Mouse (Mus musculus) MEL (cell line): ENCODE results near the gene Acox3. TPM values are rescaled to one million over a fixed set of nuclear protein-coding genes. Genes with fewer than 3 reads are reported as not detected.

Experiments used
- DNase-seq: peaks from one replicate; pipeline ENCODE4 v3.0.0; 2011; ENCODE audit warnings: low read depth, low spot score
- H3K27ac ChIP-seq: 2 replicates; pipeline ENCODE4 v1.5.1; 2012; ENCODE audit warnings: low read depth, mild to moderate bottlenecking, control low read depth, low read length, moderate library complexity; ENCODE audit not compliant: control insufficient read depth
- H3K27me3 ChIP-seq, 2 experiments: fragments of 150-350 bp in 1 of 2; sonication (generic) in 1 of 2; 2 replicates each; pipeline ENCODE4 v1.6.1; 2012; ENCODE audit warnings: low read length in 2 of 2, mild to moderate bottlenecking in 2 of 2, improper control_type of control experiment in 1 of 2, moderate library complexity in 1 of 2; ENCODE audit not compliant: insufficient read depth in 2 of 2, control insufficient read depth in 1 of 2
- H3K36me3 ChIP-seq, 2 experiments: 2 replicates each; pipeline ENCODE4 v1.6.1; 2012 to 2014; ENCODE audit warnings: low read length in 2 of 2, improper control_type of control experiment in 1 of 2, inconsistent platforms in 1 of 2, mild to moderate bottlenecking in 1 of 2; ENCODE audit not compliant: insufficient read depth in 2 of 2, control insufficient read depth in 1 of 2
- H3K4me1 ChIP-seq, 2 experiments: fragments of 150-350 bp in 1 of 2; sonication (generic) in 1 of 2; 2 replicates each; pipeline ENCODE4 v1.6.1; 2012; ENCODE audit warnings: low read length in 2 of 2, improper control_type of control experiment in 1 of 2, mild to moderate bottlenecking in 1 of 2; ENCODE audit not compliant: insufficient read depth in 2 of 2, control insufficient read depth in 1 of 2
- H3K4me3 ChIP-seq, 2 experiments: fragments of 150-350 bp in 1 of 2; sonication (generic) in 1 of 2; 2 replicates each; pipeline ENCODE4 v1.5.1; 2012; ENCODE audit warnings: low read depth in 2 of 2, low read length in 2 of 2, mild to moderate bottlenecking in 2 of 2, moderate library complexity in 2 of 2, control low read depth in 1 of 2, improper control_type of control experiment in 1 of 2; ENCODE audit not compliant: control insufficient read depth in 1 of 2, insufficient read depth in 1 of 2
- H3K79me2 ChIP-seq: 2 replicates; pipeline ENCODE4 v1.6.1; 2012; ENCODE audit warnings: mild to moderate bottlenecking, low read length, moderate library complexity; ENCODE audit not compliant: control insufficient read depth, poor library complexity, insufficient read depth
- H3K9ac ChIP-seq: 2 replicates; pipeline ENCODE4 v1.6.1; 2012; ENCODE audit warnings: low read depth, mild to moderate bottlenecking, control low read depth, low read length, moderate library complexity; ENCODE audit not compliant: control insufficient read depth, poor library complexity, severe bottlenecking
- H3K9me3 ChIP-seq: fragments of 150-350 bp; sonication (generic); replicated peaks from 2 replicates; pipeline ENCODE4 v1.6.1; 2012; ENCODE audit warnings: mild to moderate bottlenecking, low read length, improper control_type of control experiment, moderate library complexity; ENCODE audit not compliant: insufficient read depth
- CHD1 ChIP-seq: IDR thresholded peaks from 2 replicates; pipeline ENCODE4 v1.6.1; 2012; ENCODE audit warnings: low read depth, mild to moderate bottlenecking, inconsistent platforms, low read length, improper control_type of control experiment
- CHD2 ChIP-seq: IDR thresholded peaks from 2 replicates; pipeline ENCODE4 v1.6.1; 2011; ENCODE audit warnings: low read length, improper control_type of control experiment
- E2F4 ChIP-seq: IDR thresholded peaks from 2 replicates; pipeline ENCODE4 v1.6.1; 2011; ENCODE audit warnings: low read depth, low read length, improper control_type of control experiment, borderline replicate concordance
- ELF1 ChIP-seq: IDR thresholded peaks from 2 replicates; pipeline ENCODE4 v1.6.1; 2014; ENCODE audit warnings: low read depth, mild to moderate bottlenecking, inconsistent platforms, low read length, improper control_type of control experiment, moderate library complexity
- EP300 ChIP-seq, 2 experiments: IDR thresholded peaks; 2 replicates each; pipeline ENCODE4 v1.6.1; 2011; ENCODE audit warnings: improper control_type of control experiment in 2 of 2, low read length in 2 of 2, low read depth in 1 of 2, mild to moderate bottlenecking in 1 of 2
- ETS1 ChIP-seq: IDR thresholded peaks from 2 replicates; pipeline ENCODE4 v1.6.1; 2012; ENCODE audit warnings: low read depth, mild to moderate bottlenecking, inconsistent platforms, low read length, improper control_type of control experiment, moderate library complexity
- GABPA ChIP-seq: IDR thresholded peaks from 2 replicates; pipeline ENCODE4 v1.6.1; 2012; ENCODE audit warnings: low read depth, mild to moderate bottlenecking, inconsistent platforms, low read length, improper control_type of control experiment, moderate library complexity
- HCFC1 ChIP-seq: IDR thresholded peaks from 2 replicates; pipeline ENCODE4 v1.6.1; 2012; ENCODE audit warnings: low read depth, mild to moderate bottlenecking, inconsistent platforms, low read length, improper control_type of control experiment, moderate library complexity
- JUND ChIP-seq: IDR thresholded peaks from 2 replicates; pipeline ENCODE4 v1.6.1; 2011; ENCODE audit warnings: low read depth, mild to moderate bottlenecking, improper control_type of control experiment, low read length
- MAFK ChIP-seq: IDR thresholded peaks from 2 replicates; pipeline ENCODE4 v1.6.1; 2011; ENCODE audit warnings: low read depth, mild to moderate bottlenecking, low read length, improper control_type of control experiment, borderline replicate concordance
- MAX ChIP-seq: IDR thresholded peaks from 2 replicates; pipeline ENCODE4 v1.6.1; 2011; ENCODE audit warnings: low read length, improper control_type of control experiment
- MAZ ChIP-seq: IDR thresholded peaks from 2 replicates; pipeline ENCODE4 v1.6.1; 2012; ENCODE audit warnings: low read depth, mild to moderate bottlenecking, inconsistent platforms, low read length, improper control_type of control experiment
- MEF2A ChIP-seq: IDR thresholded peaks from 2 replicates; pipeline ENCODE4 v1.6.1; 2014; ENCODE audit warnings: low read depth, mild to moderate bottlenecking, inconsistent platforms, low read length, improper control_type of control experiment; ENCODE audit not compliant: poor library complexity, insufficient replicate concordance, severe bottlenecking; ENCODE audit errors: extremely low read depth
- MXI1 ChIP-seq: IDR thresholded peaks from 2 replicates; pipeline ENCODE4 v1.6.1; 2011; ENCODE audit warnings: mild to moderate bottlenecking, low read depth, low read length, improper control_type of control experiment
- MYB ChIP-seq: IDR thresholded peaks from 2 replicates; pipeline ENCODE4 v1.6.1; 2011; ENCODE audit warnings: mild to moderate bottlenecking, low read depth, low read length, improper control_type of control experiment
- NRF1 ChIP-seq: IDR thresholded peaks from 2 replicates; pipeline ENCODE4 v1.6.1; 2014; ENCODE audit warnings: low read depth, mild to moderate bottlenecking, inconsistent platforms, low read length, improper control_type of control experiment, moderate library complexity; ENCODE audit not compliant: poor library complexity, insufficient read depth, severe bottlenecking
- POLR2A ChIP-seq, 2 experiments: IDR thresholded peaks; 2 replicates each; pipeline ENCODE4 v1.6.1; 2011 to 2012; ENCODE audit warnings: low read length in 2 of 2, mild to moderate bottlenecking in 2 of 2, control low read depth in 1 of 2, improper control_type of control experiment in 1 of 2, low read depth in 1 of 2, moderate library complexity in 1 of 2; ENCODE audit not compliant: control insufficient read depth in 1 of 2, insufficient read depth in 1 of 2, poor library complexity in 1 of 2
- POLR2AphosphoS2 ChIP-seq: IDR thresholded peaks from 2 replicates; pipeline ENCODE4 v1.6.1; 2011; ENCODE audit warnings: low read length, improper control_type of control experiment
- RCOR1 ChIP-seq: IDR thresholded peaks from 2 replicates; pipeline ENCODE4 v1.6.1; 2012; ENCODE audit warnings: low read depth, mild to moderate bottlenecking, inconsistent platforms, low read length, improper control_type of control experiment
- SMC3 ChIP-seq: IDR thresholded peaks from 2 replicates; pipeline ENCODE4 v1.6.1; 2011; ENCODE audit warnings: low read depth, low read length, improper control_type of control experiment
- TBP ChIP-seq: IDR thresholded peaks from 2 replicates; pipeline ENCODE4 v1.8.0; 2011; ENCODE audit warnings: low read depth, low read length, improper control_type of control experiment
- TCF12 ChIP-seq: IDR thresholded peaks from 2 replicates; pipeline ENCODE4 v1.6.1; 2014; ENCODE audit warnings: low read depth, mild to moderate bottlenecking, inconsistent platforms, low read length, improper control_type of control experiment, moderate library complexity
- UBTF ChIP-seq: IDR thresholded peaks from 2 replicates; pipeline ENCODE4 v1.6.1; 2012; ENCODE audit warnings: low read depth, mild to moderate bottlenecking, inconsistent platforms, low read length, improper control_type of control experiment, moderate library complexity, borderline replicate concordance; ENCODE audit not compliant: insufficient read depth
- ZC3H11A ChIP-seq: IDR thresholded peaks from 2 replicates; pipeline ENCODE4 v1.6.1; 2012; ENCODE audit warnings: low read depth, mild to moderate bottlenecking, inconsistent platforms, low read length, improper control_type of control experiment
- ZKSCAN1 ChIP-seq: IDR thresholded peaks from 2 replicates; pipeline ENCODE4 v1.6.1; 2012; ENCODE audit warnings: low read depth, mild to moderate bottlenecking, inconsistent platforms, low read length, improper control_type of control experiment, moderate library complexity
- ZMIZ1 ChIP-seq: IDR thresholded peaks from 2 replicates; pipeline ENCODE4 v1.6.1; 2012; ENCODE audit warnings: low read depth, mild to moderate bottlenecking, inconsistent platforms, low read length, improper control_type of control experiment, moderate library complexity
- ZNF384 ChIP-seq: IDR thresholded peaks from 2 replicates; pipeline ENCODE4 v1.6.1; 2012; ENCODE audit warnings: low read depth, mild to moderate bottlenecking, inconsistent platforms, low read length, improper control_type of control experiment
- polyA plus RNA-seq, 2 experiments: library from polyadenylated mRNA; stranded (reverse) in 1 of 2; unstranded in 1 of 2; fragments of >175 nt in 1 of 2; fragments of >200 nt in 1 of 2; gene quantifications; 2 replicates each; pipeline versions ENCODE4 v1.2.1 to v1.2.4; 2012; ENCODE audit warnings: low replicate concordance in 2 of 2, low read depth in 1 of 2; ENCODE audit not compliant: insufficient read length in 2 of 2, insufficient read depth in 1 of 2, missing spikeins in 1 of 2
- total RNA-seq: library from RNA; depleted of rRNA; stranded (reverse); fragments of 300-350 nt; gene quantifications from 2 replicates; pipeline ENCODE4 v1.2.3, GENCODE M21; 2012

Acox3 gene
- total and polyA plus RNA-seq, 3 experiments: 6.5 to 11.4 TPM; not detected in 1

- Histone ChIP-seq H3K4me1 (no peaks in the 10 kb centered on the region), H3K27ac (no peak overlapping the region), H3K36me3 (no peaks in the 10 kb centered on the region), H3K27me3 (no peaks in the 10 kb centered on the region), H3K79me2 (no peaks in the 10 kb centered on the region), H3K9ac (no peak overlapping the region), H3K9me3 (no peaks in the 10 kb centered on the region), H3K4me3 (no peak overlapping the region)
- no peak for DNase-seq
- TF ChIP-seq TCF12 (no peak), POLR2AphosphoS2 (no peak), HCFC1 (no peak), MXI1 (no peak), SMC3 (no peak), TBP (no peak), ZC3H11A (no peak), CHD2 (no peak), ELF1 (no peak), ZKSCAN1 (no peak), RCOR1 (no peak), ZMIZ1 (no peak), ZNF384 (no peak), MYB (no peak)
These were observed 41.0 kb downstream of the Acox3 start for GRCm38 (mm10) chr5:35623831-35624230.

- H3K36me3 ChIP-seq: no peaks in the 10 kb centered on the region
- TF ChIP-seq GABPA (no peak), SMC3 (no peak), ETS1 (no peak), TCF12 (no peak), MAZ (no peak), POLR2A (IDR thresholded peaks at IDR 0.05; ENCODE audit: control insufficient read depth in 1 of 2, insufficient read depth in 1 of 2, low read depth in 1 of 2, low read length in 2 of 2, poor library complexity in 1 of 2) (no peak), NRF1 (no peak), CHD1 (no peak), EP300 (IDR thresholded peaks at IDR 0.05; ENCODE audit: low read depth in 1 of 2, low read length in 2 of 2) (no peak), MAFK (no peak), UBTF (no peak), MAX (no peak), JUND (no peak), MEF2A (no peak), MYB (no peak), ZC3H11A (no peak), E2F4 (no peak)
- H3K27me3 ChIP-seq: no peaks in the 10 kb centered on the region
These were observed 42.0 kb downstream of the Acox3 start for GRCm38 (mm10) chr5:35624751-35625239.

More at GRCm38 (mm10) chr5:35624751-35625239, 42.0 kb downstream of the Acox3 start:
- H3K27ac ChIP-seq: no peak overlapping the region
- DNase-seq: no peak
- no peaks in the 10 kb centered on the region for H3K79me2 ChIP-seq
- no peaks in the 10 kb centered on the region for H3K4me1 ChIP-seq
- no peak overlapping the region for H3K9ac ChIP-seq
- H3K4me3 ChIP-seq: no peak overlapping the region
- no peaks in the 10 kb centered on the region for H3K9me3 ChIP-seq
